Mouse (Mus musculus): Measurements from ENCODE around the gene Nek10.

GRCm38 (mm10) chr14:14786979-14787378, 16.2 kb upstream of the Nek10 start:
- no peak for TF ChIP-seq POLR2A (IDR thresholded peaks at IDR 0.05; ENCODE audit: insufficient read depth, low read length)
- TF ChIP-seq CTCF (IDR thresholded peaks at IDR 0.05; ENCODE audit: low read depth, low read length), result no peak
- no peak for TF ChIP-seq EP300 (IDR thresholded peaks at IDR 0.05; ENCODE audit: insufficient read depth, low read depth, low read length)

All from ES-Bruce4 (cell line).